ENCODE assay signal across 24 mouse cellular contexts in genomic region chr16:62915530-62915929, GRCm38 (mm10).
"Had no signal": no experiment of that assay in that cellular context is flagged by ENCODE, and none has a peak within 500 bp of the region (broad histone marks: within the 10 kb centered on the region; RNA-seq: fewer than 3 reads in every experiment).

No protein-coding gene starts in this region.

- H3K4me1 ChIP-seq: heart, embryonic 10.5 days; hindbrain, embryonic 10.5 days; hindbrain, embryonic 12.5 days; hindbrain, embryonic 15.5 days; limb, embryonic 10.5 days; limb, embryonic 12.5 days; liver, embryonic 12.5 days had no signal

- H3K9ac ChIP-seq: heart, embryonic 12.5 days; hindbrain, embryonic 12.5 days; hindbrain, embryonic 15.5 days; limb, embryonic 12.5 days; liver, embryonic 12.5 days had no signal

- ATAC-seq: hindbrain, postnatal 0 days; intestine, embryonic 16.5 days; liver, embryonic 12.5 days had no signal

- H3K4me3 ChIP-seq: gastrocnemius, adult 2 months; heart, embryonic 10.5 days; heart, embryonic 12.5 days; hindbrain, embryonic 10.5 days; hindbrain, embryonic 12.5 days; hindbrain, embryonic 15.5 days; layer of hippocampus, adult 2 months; left cerebral cortex, adult 2 months; limb, embryonic 10.5 days; limb, embryonic 12.5 days; liver, embryonic 12.5 days had no signal

- DNase-seq: gastrocnemius, adult 2 months; gastrocnemius, postnatal 10 days; gastrocnemius, postnatal 25 days; heart, adult 18-20 months; heart, postnatal 10 days; heart, postnatal 4 days; kidney, adult 11 months; kidney, adult 2 months; kidney, adult 9 months; kidney, postnatal 10 days; kidney, postnatal 25 days; kidney, postnatal 4 days had no signal

- H3K27ac ChIP-seq: gastrocnemius, adult 2 months; heart, embryonic 10.5 days; hindbrain, embryonic 10.5 days; hindbrain, embryonic 12.5 days; hindbrain, embryonic 15.5 days; hindbrain, postnatal 0 days; layer of hippocampus, adult 2 months; left cerebral cortex, adult 2 months; limb, embryonic 10.5 days; limb, embryonic 12.5 days; liver, embryonic 12.5 days had no signal

- H3K27me3 ChIP-seq: heart, embryonic 12.5 days; hindbrain, embryonic 12.5 days; hindbrain, embryonic 15.5 days; limb, embryonic 12.5 days; liver, embryonic 12.5 days had no signal

- H3K4me2 ChIP-seq: heart, embryonic 12.5 days; hindbrain, embryonic 12.5 days; hindbrain, embryonic 15.5 days; limb, embryonic 12.5 days; liver, embryonic 12.5 days had no signal

- H3K9me3 ChIP-seq: heart, embryonic 10.5 days; heart, embryonic 12.5 days; hindbrain, embryonic 10.5 days; hindbrain, embryonic 12.5 days; hindbrain, embryonic 15.5 days; limb, embryonic 10.5 days; limb, embryonic 12.5 days; liver, embryonic 12.5 days had no signal

- H3K36me3 ChIP-seq: heart, embryonic 10.5 days; heart, embryonic 12.5 days; hindbrain, embryonic 10.5 days; hindbrain, embryonic 12.5 days; hindbrain, embryonic 15.5 days; limb, embryonic 10.5 days; limb, embryonic 12.5 days; liver, embryonic 12.5 days had no signal
